Mouse (Mus musculus) gastrocnemius, postnatal 4 days (tissue): ENCODE measurements at regions not wholly inside any gene's neighbourhood (a gene's known extent, or its start where the extent isn't known, plus 50 kb on each side); places are given as distances from the start of the nearest gene placed in this dataset.

Source experiments
- DNase-seq, 2 experiments: peaks; one replicate each; pipeline ENCODE4 v3.0.0; 2021 to 2022; ENCODE audit warnings: low spot score in 2 of 2, mixed read lengths in 2 of 2

GRCm38 (mm10) chr5:115790436-115790835, 54.6 kb upstream of the Cit start:
- peak in 1 of 2 experiments; percentile 42 for DNase-seq
